Mouse (Mus musculus) liver, embryonic 14.5 days (tissue): ENCODE data around the gene Riox2.

ENCODE experiments used
- CTCF ChIP-seq: IDR thresholded peaks from 2 replicates; pipeline ENCODE4 v1.5.1; 2016; ENCODE audit warnings: antibody characterized with exemption, low read depth, control low read depth
- EP300 ChIP-seq: IDR thresholded peaks from 2 replicates; pipeline ENCODE4 v1.6.1; 2016; ENCODE audit warnings: antibody characterized with exemption, low read depth

DNA sequence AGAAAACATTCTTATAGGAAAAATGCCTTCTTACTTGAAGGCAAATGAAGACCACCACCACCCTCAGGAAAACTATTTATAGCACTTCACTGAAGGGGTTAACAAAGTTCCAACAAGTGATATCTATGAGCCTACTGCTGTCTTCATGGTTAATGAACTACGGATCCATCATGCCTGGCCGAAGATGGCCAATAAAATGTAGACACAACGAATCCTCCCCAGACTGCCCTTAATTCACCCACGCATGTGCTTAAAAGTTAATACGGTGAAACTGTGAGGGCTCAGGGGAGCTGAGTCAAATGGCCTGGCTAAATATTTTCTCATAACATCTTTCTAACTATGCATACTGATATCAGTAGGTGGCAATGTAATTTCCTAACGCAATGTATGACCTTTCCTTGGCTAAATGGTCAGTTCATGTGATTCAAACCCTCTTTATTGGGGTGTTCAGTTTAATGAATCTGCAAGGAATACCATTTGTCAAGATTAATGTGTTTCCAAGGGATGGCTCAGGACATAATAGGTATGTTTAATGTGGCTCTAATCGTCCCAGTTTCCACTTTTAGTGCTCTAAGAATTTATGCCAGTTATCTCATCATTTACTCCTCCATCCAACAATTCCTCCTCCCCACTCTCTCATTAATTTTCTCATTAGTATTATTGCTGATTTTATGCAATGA is 26.6 kb upstream of the Riox2 start:
- TF ChIP-seq CTCF (no peak), EP300 (no peak)
